Mouse (Mus musculus) left cerebral cortex, adult 2 months (tissue): ENCODE data around the gene Lmln. TPM values are rescaled to one million over a fixed set of nuclear protein-coding genes. Genes with fewer than 3 reads are reported as not detected.
"Not testable (repeated sequence)": the region's sequence is repeated elsewhere in the genome, so short reads cannot be mapped to it uniquely, and the experiment has no call there.

ENCODE experiments used
- DNase-seq, 2 experiments: peaks; one replicate each; pipeline ENCODE4 v3.0.0; 2021 to 2022; ENCODE audit warnings: low spot score in 2 of 2, mixed read lengths in 1 of 2; ENCODE audit errors: extremely low spot score in 1 of 2
- H3K27ac ChIP-seq: fragments of 200-600 bp; 2 replicates; pipeline ENCODE4 v1.8.1; 2022
- H3K4me3 ChIP-seq: fragments of 200-600 bp; 2 replicates; pipeline ENCODE4 v1.8.1; 2022
- CTCF ChIP-seq: fragments of 200-600 bp; IDR thresholded peaks from 2 replicates; pipeline ENCODE4 v1.8.1; 2022; ENCODE audit warnings: antibody characterized with exemption, mild to moderate bottlenecking, moderate library complexity
- intact Hi-C: fragments of 180-260 bp; cut with DNase I; formaldehyde crosslinking; loops from one replicate; pipeline ENCODE4 v1.15.1; 2025
- total RNA-seq, 2 experiments: library from RNA; stranded (reverse); gene quantifications; 2 replicates each; pipeline ENCODE4 v1.2.3; 2021

Lmln gene
- total RNA-seq, 2 experiments from 2014 or later = 12.3 to 14.8 TPM

DNA sequence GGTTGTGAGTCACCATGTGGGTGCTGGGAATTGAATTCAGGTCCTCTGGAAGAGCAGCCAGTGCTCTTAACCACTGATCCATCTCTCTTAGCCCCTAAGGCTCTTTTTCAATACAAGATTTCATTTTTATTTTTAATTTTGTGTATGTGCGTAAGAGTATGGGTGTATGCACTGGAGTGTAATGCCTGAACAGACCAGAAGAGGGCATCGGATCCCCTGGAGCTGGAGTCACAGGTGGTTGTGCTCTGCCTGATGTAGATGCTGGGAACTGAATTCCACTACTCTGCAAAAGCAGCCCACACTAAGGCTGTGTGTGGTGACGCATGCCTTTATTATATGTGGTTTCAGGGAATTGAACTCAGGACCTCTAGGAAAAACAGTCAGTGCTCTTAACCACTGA lies 83.9 kb downstream of the Lmln start:
- Histone ChIP-seq H3K4me3 (no peak overlapping the region), H3K27ac (no peak overlapping the region)
- TF ChIP-seq CTCF = no peak
- DNase-seq = no peak
- intact Hi-C loops = no loop called here

DNA sequence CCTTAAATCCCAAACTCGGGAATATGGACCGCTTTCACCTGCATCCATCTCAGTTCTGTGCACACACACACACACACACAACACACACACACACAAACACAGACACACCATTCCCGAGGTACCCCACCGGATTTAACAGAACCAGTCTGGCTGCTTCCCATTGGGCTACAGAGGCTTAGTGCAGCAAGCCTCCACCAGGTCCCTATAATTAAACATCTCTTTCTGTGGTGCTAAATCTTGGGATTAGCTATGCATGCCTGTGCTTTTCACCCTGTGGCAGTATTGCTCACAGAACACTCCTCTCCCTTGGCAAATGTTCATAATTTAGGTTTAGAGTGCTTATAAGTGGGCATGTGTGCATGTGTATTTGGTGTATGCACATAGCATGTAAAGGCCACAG lies 85.8 kb downstream of the Lmln start:
- Histone ChIP-seq H3K4me3 (no peak overlapping the region), H3K27ac (no peak overlapping the region)
- intact Hi-C loops = no loop called here

DNA sequence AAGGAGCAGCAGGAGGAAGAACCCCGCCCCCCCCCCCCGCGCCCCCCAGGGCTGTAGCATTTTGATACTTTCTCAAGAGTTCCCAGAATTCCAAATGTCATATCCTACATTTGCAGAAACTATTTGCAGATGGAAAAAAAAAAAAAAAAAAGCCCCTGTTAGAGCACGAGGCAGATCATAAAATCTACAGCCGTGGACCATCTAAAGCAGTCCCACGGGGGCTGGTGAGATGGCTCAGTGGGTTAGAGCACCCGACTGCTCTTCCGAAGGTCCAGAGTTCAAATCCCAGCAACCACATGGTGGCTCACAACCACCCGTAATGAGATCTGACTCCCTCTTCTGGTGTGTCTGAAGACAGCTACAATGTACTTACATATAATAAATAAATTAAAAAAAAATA lies 88.6 kb downstream of the Lmln start:
- intact Hi-C loops = loop anchor here (2.0 to 10.0 kb wide), 4 partner anchors 28 to 336 kb away; partner anchors contain the start of genes Lmln and Smbd1
- not testable (repeated sequence) for H3K4me3 ChIP-seq, H3K27ac ChIP-seq, DNase-seq

More for the DNA sequence above, 85.8 kb downstream of the Lmln start:
- DNase-seq = no peak
- no peak for TF ChIP-seq CTCF

DNA sequence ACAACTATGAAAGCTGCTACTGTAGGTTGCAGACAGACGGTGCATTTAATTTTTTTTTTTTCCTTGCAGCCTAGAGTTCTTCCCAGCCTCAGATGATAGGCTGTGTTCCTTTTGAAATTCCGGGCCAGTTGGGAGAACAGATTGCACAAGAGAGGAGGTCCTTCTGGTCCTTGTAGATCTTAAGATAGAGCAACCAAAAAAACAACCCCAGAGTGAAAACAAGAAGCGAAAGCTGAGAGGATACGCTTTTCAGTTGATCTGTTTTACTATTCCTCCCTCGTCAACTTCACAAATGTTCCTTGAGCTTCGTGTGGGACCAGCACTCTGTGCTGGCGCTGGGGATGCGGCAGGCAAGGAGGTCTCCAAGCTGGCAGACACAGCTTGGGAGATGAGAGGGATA lies 89.2 kb downstream of the Lmln start:
- Histone ChIP-seq H3K27ac (peak overlapping the region; percentile 11; the same call in 1 of the 2 replicates), H3K4me3 (no peak overlapping the region)
- intact Hi-C loops = loop anchor here (2.0 to 10.0 kb wide), 4 partner anchors 27 to 337 kb away; partner anchors contain the start of genes Lmln and Smbd1
- DNase-seq = peak in 1 of 2 experiments; percentile 43
- no peak for TF ChIP-seq CTCF

DNA sequence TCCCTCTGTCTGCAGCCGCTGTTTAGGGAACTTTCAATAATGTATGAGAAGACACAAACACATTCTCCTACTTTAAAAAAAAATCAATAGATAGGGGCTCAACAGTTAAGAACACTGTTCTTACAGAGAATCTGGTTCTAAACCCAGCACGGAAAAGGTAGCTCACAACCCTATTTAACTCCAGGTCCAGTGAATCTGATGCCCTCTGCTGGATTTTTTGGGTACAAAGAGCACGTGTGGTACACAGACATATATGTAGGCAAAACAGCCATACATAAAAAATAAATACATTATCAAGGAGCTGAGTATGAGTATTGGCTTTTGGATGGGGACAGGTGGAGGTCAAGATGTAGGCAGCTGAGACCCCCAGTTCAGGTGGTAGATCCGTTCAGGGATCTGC lies 92.7 kb downstream of the Lmln start:
- intact Hi-C loops = loop anchor here (5.0 to 10.0 kb wide), 3 partner anchors 93 to 340 kb away; partner anchors contain the start of genes Lmln and Smbd1
- peak; percentile 63 for TF ChIP-seq CTCF
- no peak for DNase-seq
- Histone ChIP-seq H3K4me3 (no peak overlapping the region), H3K27ac (no peak overlapping the region)

DNA sequence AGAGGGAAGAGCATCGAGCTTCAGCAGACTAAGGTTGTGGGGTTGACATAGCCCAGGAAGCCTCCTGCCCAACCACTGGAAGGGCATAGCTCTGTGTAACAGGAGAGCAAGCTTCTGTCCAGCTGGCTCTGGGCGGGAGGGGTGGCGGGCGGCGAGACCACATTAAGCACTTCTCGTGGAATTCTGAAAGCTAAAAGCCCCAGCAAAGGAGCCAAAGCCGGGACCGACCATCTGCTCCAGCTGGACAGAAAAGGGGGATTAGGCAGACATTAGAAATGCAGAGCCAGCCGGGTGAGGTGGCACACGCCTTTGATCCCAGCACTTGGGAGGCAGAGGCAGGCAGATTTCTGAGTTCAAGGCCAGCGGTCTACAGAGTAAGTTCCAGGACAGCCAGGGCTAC lies 95.7 kb downstream of the Lmln start:
- Histone ChIP-seq H3K27ac (no peak overlapping the region), H3K4me3 (no peak overlapping the region)
- peak in 1 of 2 experiments; percentile 15 for DNase-seq
- no peak for TF ChIP-seq CTCF
- intact Hi-C loops = loop anchor here (1.0 to 10.0 kb wide), 2 partner anchors 20 to 343 kb away; partner anchors contain the start of gene Smbd1

DNA sequence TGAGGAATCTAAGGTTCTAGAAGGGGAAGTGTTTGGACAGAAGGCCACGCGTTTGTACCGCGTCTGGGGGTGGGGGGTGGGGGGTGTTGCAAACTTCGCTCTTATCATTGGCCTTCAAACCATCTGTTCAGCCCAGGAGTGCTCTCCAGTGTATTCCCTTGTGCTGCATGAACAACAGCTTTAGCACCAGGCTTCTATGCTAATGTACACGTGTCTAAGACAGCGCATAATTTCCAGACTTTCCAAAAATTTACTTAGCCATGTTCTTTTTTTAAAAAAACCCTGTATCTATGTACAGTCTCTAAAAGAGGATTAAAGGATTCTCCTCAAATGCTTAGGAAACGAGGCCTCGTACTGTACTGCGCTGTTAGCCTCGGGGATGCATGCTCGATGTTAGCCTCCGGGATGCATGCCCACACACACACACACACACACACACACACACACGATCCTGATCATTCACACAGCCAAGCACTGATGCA lies 96.3 kb downstream of the Lmln start:
- Histone ChIP-seq H3K27ac (no peak overlapping the region), H3K4me3 (no peak overlapping the region)
- intact Hi-C loops = loop anchor here (1.0 to 10.0 kb wide), 2 partner anchors 20 to 344 kb away; partner anchors contain the start of gene Smbd1
- TF ChIP-seq CTCF = no peak
- DNase-seq = peak in 1 of 2 experiments; percentile 12

DNA sequence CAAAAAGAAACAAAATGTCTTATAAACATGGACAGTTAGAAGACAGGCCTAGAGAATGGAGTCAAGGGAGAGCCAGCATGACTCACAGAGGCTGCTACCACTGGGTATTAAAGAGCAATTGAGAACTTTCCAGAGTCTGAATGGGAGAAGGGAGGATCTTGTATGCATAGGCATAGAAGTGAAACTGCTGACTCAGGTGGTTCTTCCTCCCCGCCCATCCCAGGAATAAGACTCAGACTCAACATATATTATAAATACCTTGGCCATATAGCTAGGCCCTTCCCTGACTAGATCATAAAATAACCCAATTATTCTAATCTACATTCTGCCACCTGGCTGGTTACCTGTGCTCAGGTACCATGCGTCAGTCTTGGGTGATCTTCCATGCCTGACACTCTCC lies 97.0 kb downstream of the Lmln start:
- no peak overlapping the region for H3K4me3 ChIP-seq
- DNase-seq = no peak
- no peak for TF ChIP-seq CTCF
- no peak overlapping the region for H3K27ac ChIP-seq
- intact Hi-C loops = loop anchor here (10.0 kb wide), 1 partner anchor 345 kb away; the partner anchor contains the start of gene Smbd1

DNA sequence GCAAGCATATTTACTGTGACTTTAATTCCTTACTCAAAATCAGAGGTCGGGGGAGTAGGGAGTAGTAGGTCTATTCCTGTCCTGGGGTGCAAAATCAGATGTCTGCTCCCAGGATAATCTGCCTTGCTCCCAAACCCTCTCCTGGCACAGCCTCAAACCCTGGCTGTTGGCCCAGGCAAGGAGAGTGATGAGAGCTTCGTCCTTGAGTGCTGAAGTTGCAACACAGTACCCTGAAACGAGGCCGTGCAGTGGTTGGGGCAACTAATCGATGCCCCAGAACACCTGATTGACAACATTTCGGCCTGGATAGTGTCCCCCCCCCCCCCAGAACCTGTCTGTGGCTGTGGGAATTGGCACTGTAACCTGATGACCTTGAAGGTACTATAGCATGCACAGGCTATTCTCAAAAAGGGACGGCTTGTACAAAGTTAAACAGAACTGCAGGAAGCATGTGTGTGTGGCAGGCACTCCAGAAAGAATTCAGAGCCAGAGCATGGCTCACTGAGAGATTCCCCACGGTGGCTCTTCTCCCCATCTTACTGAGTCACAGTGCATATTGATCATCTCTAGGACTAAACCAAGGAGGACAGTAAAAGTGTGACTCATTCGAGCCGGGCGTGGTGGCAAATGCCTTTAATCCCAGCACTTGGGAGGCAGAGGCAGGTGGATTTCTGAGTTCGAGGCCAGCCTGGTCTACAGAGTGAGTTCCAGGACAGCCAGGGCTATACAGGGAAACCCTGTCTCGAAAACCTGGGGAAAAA lies 101.2 kb downstream of the Lmln start:
- H3K27ac ChIP-seq = no peak overlapping the region
- DNase-seq = no peak
- TF ChIP-seq CTCF = no peak
- no peak overlapping the region for H3K4me3 ChIP-seq
- intact Hi-C loops = no loop called here

DNA sequence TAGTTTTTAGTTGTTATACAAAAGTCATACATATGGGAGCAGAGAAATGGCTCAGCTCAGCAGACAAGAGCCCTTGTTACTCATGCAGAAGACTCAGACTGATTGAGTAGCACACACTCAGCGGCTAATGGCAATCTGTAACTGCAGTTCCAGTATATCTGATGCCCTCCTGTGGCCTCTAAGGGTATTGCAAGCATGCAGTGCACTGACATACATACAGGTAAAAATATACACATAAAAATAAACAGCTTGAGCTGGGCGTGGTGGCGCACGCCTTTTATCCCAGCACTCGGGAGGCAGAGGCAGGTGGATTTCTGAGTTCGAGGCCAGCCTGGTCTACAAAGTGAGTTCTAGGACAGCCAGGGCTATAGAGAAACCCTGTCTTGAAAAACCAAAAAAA lies 104.0 kb downstream of the Lmln start:
- intact Hi-C loops, H3K4me3 ChIP-seq, DNase-seq, H3K27ac ChIP-seq: not testable (repeated sequence)
- TF ChIP-seq CTCF = peak; percentile 55

DNA sequence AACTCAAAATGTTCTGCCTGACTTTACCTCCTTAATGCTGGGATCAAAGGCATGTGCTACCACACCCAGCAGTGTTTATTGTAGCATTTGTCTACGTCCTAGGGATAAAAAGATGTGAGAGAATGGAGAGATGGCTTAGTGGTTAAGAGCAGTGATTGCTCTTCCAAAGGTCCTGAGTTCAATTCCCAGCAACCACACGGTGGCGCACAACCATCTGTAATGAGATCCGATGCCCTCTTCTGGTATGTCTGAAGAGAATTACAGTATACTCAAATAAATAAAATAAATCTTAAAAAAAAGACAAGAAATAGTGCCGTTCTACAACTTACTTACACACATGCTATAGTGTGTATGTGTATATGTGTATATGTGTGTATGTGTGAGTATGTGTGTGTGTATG lies 105.2 kb downstream of the Lmln start:
- TF ChIP-seq CTCF = peak; percentile 28

DNA sequence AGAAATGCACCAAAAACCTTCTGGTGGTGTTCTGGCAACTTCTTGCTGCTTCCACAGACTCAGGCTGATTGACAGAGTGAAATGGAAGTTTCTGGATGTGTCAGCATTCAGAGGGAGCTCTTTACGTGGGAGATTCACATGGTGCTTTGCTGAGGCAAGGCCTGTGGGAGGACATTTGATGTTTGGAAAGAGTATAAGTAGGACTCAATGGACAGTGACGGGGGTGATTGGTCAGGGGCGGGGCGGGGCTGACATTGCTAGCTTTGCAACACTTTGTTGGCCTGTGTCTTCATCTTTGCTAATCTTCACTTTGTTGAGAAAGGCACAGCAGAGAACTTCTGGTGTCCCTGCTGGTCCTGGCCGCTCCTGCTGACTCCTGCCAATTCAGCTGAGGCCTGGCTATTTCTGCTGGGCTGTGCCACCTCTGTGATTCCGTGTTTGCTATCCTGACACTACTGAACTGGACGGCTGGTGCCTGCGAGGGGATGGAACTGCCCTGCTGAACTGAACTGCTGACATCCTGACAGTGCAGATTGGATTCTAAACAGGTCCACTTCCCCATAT lies 107.2 kb downstream of the Lmln start:
- no peak for DNase-seq
- intact Hi-C loops = no loop called here
- Histone ChIP-seq H3K27ac (no peak overlapping the region), H3K4me3 (no peak overlapping the region)
- TF ChIP-seq CTCF = no peak

More for the DNA sequence above, 105.2 kb downstream of the Lmln start:
- intact Hi-C loops = no loop called here
- H3K27ac ChIP-seq = no peak overlapping the region
- no peak for DNase-seq
- H3K4me3 ChIP-seq = no peak overlapping the region
